Mouse (Mus musculus): ENCODE results near the gene Plppr3. TPM values are rescaled to one million over a fixed set of nuclear protein-coding genes. Genes with fewer than 3 reads are reported as not detected.

The Plppr3 gene
- total and polyA plus RNA-seq, 2 experiments from 2014 or later = 350 to 539 TPM

DNA sequence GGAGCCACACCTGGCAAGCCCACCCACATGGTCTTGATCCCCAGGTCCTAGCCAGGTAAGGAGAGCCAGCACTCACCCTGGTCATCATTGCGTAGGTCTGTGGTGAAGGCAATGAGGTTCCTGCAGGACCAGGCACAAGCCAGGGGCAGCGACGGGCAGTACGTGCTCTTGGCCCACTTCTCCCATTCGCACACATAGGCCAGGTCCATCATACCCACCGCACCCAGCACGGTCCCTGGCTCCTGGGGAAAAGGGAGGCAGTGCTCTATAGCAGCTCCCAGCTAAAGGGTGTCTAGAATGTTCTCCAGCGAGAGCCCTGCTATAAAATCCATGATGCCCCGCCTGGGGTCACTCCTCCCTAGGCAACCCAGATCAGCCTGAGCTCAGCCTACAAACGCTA lies 33.0 kb upstream of the Plppr3 start:
- Histone ChIP-seq H3K4me2 (ENCODE audit: low read depth, low read length, poor library complexity, severe bottlenecking) (no peak overlapping the region), H3K36me3 (ENCODE audit: insufficient read depth, low read length) (peaks cover 35% of the 10 kb centered on the region), H3K9me3 (ENCODE audit: low read length) (no peaks in the 10 kb centered on the region), H3K27ac (ENCODE audit: low read depth, low read length) (no peak overlapping the region), H3K4me3 (ENCODE audit: low read depth, low read length) (no peak overlapping the region), H3K27me3 (ENCODE audit: insufficient read depth, low read length) (no peaks in the 10 kb centered on the region), H3K9ac (replicated peaks; ENCODE audit: low read length, poor library complexity, severe bottlenecking) (no peak overlapping the region), H3K4me1 (ENCODE audit: insufficient read depth, low read length) (no peaks in the 10 kb centered on the region)
- no peak for TF ChIP-seq CTCF (IDR thresholded peaks at IDR 0.05)
- 95% methylated on average over 10 of the region's 10 CpGs for WGBS
- no peak for ATAC-seq (ENCODE audit: low FRiP score)
- no peak for DNase-seq (ENCODE audit: low spot score)

DNA sequence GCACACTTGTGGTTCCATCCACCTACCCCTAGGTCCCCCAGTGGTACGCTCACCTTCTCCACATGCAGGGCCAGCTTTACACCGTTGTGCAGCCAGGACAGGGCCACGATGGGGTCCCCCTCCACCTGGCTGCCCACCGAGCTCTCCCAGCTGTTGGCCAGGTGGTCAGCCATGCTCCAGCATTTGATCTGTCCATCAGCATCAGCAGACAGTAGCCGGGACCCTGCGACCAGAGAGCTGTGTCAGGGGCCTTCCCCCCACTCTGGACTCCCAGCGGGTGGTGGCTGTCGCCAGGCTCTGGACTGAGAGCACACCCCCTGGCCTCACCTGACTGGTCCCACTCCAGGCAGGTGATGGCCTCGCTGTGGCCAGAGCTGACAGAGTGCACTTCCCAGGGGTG lies 32.3 kb upstream of the Plppr3 start:
- Histone ChIP-seq H3K36me3 (ENCODE audit: insufficient read depth, low read length) (peaks cover 30% of the 10 kb centered on the region), H3K27ac (ENCODE audit: low read depth, low read length) (no peak overlapping the region), H3K27me3 (ENCODE audit: insufficient read depth, low read length) (no peaks in the 10 kb centered on the region), H3K4me3 (ENCODE audit: low read depth, low read length) (no peak overlapping the region), H3K4me2 (ENCODE audit: low read depth, low read length, poor library complexity, severe bottlenecking) (no peak overlapping the region), H3K9ac (replicated peaks; ENCODE audit: low read length, poor library complexity, severe bottlenecking) (no peak overlapping the region), H3K4me1 (ENCODE audit: insufficient read depth, low read length) (no peaks in the 10 kb centered on the region), H3K9me3 (ENCODE audit: low read length) (no peaks in the 10 kb centered on the region)
- ATAC-seq (ENCODE audit: low FRiP score) (no peak), DNase-seq (ENCODE audit: low spot score) (no peak)
- no peak for TF ChIP-seq CTCF (IDR thresholded peaks at IDR 0.05)
- 94% methylated on average over 9 of the region's 9 CpGs for WGBS

DNA sequence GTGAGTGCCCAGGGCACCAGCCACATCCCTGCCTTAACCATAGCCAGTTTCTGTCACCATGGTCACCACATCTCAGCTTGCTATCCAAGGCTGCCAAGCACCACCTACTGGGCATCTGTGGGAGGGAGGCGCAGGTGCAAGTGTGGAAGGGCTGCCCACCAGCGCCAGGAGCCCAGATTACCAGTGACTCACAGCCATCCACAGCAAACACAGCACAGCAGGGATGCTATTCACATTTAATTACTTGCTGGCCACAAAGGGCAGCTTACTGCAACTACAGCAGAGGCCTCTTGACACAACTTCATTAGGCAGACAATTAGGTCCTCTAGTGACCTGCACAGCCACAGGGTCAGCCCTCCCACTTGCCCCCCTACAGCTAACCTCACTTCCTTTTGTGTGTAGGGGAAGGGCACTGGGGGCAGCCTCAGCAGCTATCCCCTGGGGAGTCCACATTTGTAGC lies 26.5 kb upstream of the Plppr3 start:
- Histone ChIP-seq H3K9ac (replicated peaks; ENCODE audit: low read length, poor library complexity, severe bottlenecking) (0 out of 2 replicates have a peak overlapping the region, but pooled peaks have one; percentile 13), H3K27me3 (ENCODE audit: insufficient read depth, low read length) (no peaks in the 10 kb centered on the region), H3K9me3 (ENCODE audit: low read length) (no peaks in the 10 kb centered on the region), H3K27ac (ENCODE audit: low read depth, low read length) (0 out of 2 replicates have a peak overlapping the region, but pooled peaks have one; percentile 3), H3K4me3 (ENCODE audit: low read depth, low read length) (no peak overlapping the region), H3K36me3 (ENCODE audit: insufficient read depth, low read length) (peaks cover 33% of the 10 kb centered on the region), H3K4me1 (ENCODE audit: insufficient read depth, low read length) (no peaks in the 10 kb centered on the region), H3K4me2 (ENCODE audit: low read depth, low read length, poor library complexity, severe bottlenecking) (no peak overlapping the region)
- DNase-seq (ENCODE audit: low spot score) (peak; percentile 73), ATAC-seq (ENCODE audit: low FRiP score) (peak; percentile 59; the same call in 1 of the 2 replicates)
- peak; percentile 69 for TF ChIP-seq CTCF (IDR thresholded peaks at IDR 0.05)
- WGBS = 15% methylated on average over 2 of the region's 2 CpGs

DNA sequence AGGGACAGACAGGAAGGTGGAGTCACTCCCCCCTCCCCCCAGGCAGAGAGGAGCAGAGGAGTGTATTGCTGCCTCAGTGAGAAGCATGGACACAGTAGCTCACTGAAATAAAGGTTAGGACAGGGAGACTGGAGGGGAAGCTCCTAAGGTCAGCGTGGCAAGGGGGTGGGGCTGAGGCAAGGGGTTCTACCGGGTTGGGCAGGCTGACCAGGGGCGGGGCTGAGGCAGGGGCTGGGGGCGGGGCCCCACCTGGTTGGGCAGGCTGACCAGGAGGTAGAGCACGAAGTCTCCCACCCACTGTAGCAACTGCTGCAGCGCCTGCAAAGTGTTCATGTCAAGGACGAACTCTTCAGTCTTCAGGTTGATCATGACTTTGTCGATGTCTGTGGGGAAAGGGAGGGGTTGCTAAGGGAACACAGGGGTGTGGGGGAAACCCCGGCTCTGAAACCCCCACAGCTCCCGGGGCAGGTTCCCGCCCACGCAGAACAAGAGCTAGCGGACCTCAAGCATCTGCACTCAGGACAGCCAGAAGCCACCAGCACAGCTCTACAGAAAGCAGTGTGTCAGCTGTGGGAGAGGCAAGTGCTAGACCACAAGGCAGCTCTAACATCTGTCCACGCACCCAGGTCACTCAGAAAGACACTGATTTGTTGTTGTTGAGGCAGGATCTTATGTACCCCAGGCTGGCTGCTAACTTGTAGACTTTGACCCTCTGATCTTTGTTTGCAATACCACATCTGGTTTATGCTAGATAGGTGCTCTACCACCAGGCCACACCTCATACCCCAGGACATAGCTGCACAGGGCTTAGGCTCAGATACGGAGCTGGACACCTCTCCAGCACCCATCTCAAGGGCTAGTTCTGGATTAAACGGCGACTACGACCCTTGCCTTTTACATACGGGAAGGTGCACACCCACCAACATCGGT lies 23.1 kb upstream of the Plppr3 start:
- no peak for TF ChIP-seq CTCF (IDR thresholded peaks at IDR 0.05)
- DNase-seq (ENCODE audit: low spot score) (no peak), ATAC-seq (ENCODE audit: low FRiP score) (no peak)
- H3K4me3 ChIP-seq (ENCODE audit: low read depth, low read length) = no peak overlapping the region
- no peak overlapping the region for H3K9ac ChIP-seq (replicated peaks; ENCODE audit: low read length, poor library complexity, severe bottlenecking)
- 56% methylated on average over 20 of the region's 20 CpGs for WGBS
- no peaks in the 10 kb centered on the region for H3K27me3 ChIP-seq (ENCODE audit: insufficient read depth, low read length)
- H3K4me2 ChIP-seq (ENCODE audit: low read depth, low read length, poor library complexity, severe bottlenecking) = no peak overlapping the region
- H3K9me3 ChIP-seq (ENCODE audit: low read length) = no peaks in the 10 kb centered on the region
- no peak overlapping the region for H3K27ac ChIP-seq (ENCODE audit: low read depth, low read length)
- H3K4me1 ChIP-seq (ENCODE audit: insufficient read depth, low read length) = no peaks in the 10 kb centered on the region
- H3K36me3 ChIP-seq (ENCODE audit: insufficient read depth, low read length) = peaks cover 35% of the 10 kb centered on the region

DNA sequence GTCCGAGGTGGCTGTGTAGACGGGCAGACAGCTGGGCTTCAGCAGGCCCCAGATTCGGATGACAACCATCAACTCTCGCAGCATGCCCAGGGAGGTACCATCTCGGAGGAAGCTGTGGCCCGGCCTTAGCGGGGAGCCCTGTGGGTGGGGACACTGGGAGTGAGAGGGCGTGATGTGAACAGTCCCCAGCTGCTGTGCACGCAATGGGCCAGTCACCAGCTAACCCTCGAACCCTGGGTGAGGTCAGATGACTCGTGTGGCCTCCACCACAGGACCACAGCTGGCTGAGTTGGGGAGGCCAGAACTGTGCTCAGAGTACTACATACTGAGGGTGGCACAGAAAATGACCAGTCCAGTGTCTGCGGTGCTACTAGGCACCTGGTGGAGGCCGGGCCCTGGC lies 22.4 kb upstream of the Plppr3 start:
- DNase-seq (ENCODE audit: low spot score) = no peak
- no peak for TF ChIP-seq CTCF (IDR thresholded peaks at IDR 0.05)
- Histone ChIP-seq H3K4me3 (ENCODE audit: low read depth, low read length) (no peak overlapping the region), H3K4me1 (ENCODE audit: insufficient read depth, low read length) (no peaks in the 10 kb centered on the region), H3K27ac (ENCODE audit: low read depth, low read length) (no peak overlapping the region), H3K9ac (replicated peaks; ENCODE audit: low read length, poor library complexity, severe bottlenecking) (no peak overlapping the region), H3K36me3 (ENCODE audit: insufficient read depth, low read length) (peaks cover 31% of the 10 kb centered on the region), H3K9me3 (ENCODE audit: low read length) (no peaks in the 10 kb centered on the region), H3K4me2 (ENCODE audit: low read depth, low read length, poor library complexity, severe bottlenecking) (no peak overlapping the region), H3K27me3 (ENCODE audit: insufficient read depth, low read length) (no peaks in the 10 kb centered on the region)
- ATAC-seq (ENCODE audit: low FRiP score) = no peak
- 93% methylated on average over 13 of the region's 13 CpGs for WGBS

DNA sequence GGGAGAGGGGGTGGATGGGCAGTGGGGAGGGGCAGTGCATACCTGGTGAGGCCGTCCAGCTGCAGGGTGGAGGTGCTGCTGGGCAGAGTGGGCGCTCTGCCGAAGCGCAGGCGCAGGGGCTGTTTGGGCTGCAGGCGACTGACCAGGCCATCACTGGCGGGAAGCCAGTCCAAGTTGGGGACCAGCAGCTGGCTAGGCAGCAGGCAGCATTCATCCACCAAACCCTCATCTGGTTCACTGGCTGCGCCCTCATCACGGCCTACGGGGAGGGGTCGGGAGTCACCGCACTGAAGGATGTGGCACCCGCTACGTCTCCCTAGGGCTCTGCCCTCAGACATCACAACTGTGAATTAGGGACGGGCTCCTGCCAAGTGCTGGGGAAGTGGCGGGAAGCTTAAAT lies 21.9 kb upstream of the Plppr3 start:
- H3K4me1 ChIP-seq (ENCODE audit: insufficient read depth, low read length) = no peaks in the 10 kb centered on the region
- 85% methylated on average over 15 of the region's 16 CpGs for WGBS

More for the DNA sequence above, 21.9 kb upstream of the Plppr3 start:
- H3K27me3 ChIP-seq (ENCODE audit: insufficient read depth, low read length) = no peaks in the 10 kb centered on the region
- TF ChIP-seq CTCF (IDR thresholded peaks at IDR 0.05) = no peak
- H3K27ac ChIP-seq (ENCODE audit: low read depth, low read length) = no peak overlapping the region
- DNase-seq (ENCODE audit: low spot score) (no peak), ATAC-seq (ENCODE audit: low FRiP score) (no peak)
- no peak overlapping the region for H3K4me2 ChIP-seq (ENCODE audit: low read depth, low read length, poor library complexity, severe bottlenecking)
- H3K9me3 ChIP-seq (ENCODE audit: low read length) = no peaks in the 10 kb centered on the region
- no peak overlapping the region for H3K4me3 ChIP-seq (ENCODE audit: low read depth, low read length)
- peaks cover 31% of the 10 kb centered on the region for H3K36me3 ChIP-seq (ENCODE audit: insufficient read depth, low read length)
- no peak overlapping the region for H3K9ac ChIP-seq (replicated peaks; ENCODE audit: low read length, poor library complexity, severe bottlenecking)

Data from midbrain, postnatal 0 days (tissue).